Mouse (Mus musculus): ENCODE measurements around the gene Napepld. TPM values are rescaled to one million over a fixed set of nuclear protein-coding genes. Genes with fewer than 3 reads are reported as not detected.

Gene Napepld
- polyA plus RNA-seq, 1 experiment from 2014 or later = 3.6 TPM

DNA sequence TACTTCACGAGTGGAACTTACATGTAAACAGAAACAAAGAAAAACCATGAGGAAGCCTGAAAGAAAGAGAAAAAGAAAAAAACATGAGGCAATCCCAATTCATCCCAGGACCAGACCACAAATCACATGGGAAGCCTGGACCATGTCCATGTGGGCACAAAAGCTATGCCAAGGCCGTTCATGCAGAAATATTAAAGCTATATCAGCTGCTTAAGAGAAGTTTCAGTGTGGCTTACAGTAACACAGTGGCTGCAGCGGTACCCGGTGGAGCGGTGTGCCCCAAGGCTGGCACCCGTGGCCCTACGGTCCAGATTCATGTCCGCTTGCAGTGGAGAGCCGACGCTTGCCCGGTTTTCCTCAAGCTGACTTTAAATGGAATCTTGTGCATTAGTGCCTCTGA, 38.1 kb downstream of the Napepld start:
- 92% methylated on average over 11 of the region's 11 CpGs for WGBS
- Histone ChIP-seq H3K27me3 (ENCODE audit: control insufficient read depth, insufficient read depth, low read length) (no peaks in the 10 kb centered on the region), H3K27ac (ENCODE audit: low read length) (no peak overlapping the region), H3K36me3 (ENCODE audit: control insufficient read depth, insufficient read depth, low read length) (0 out of 2 replicates have a peak, but pooled peaks cover 6% of the 10 kb centered on the region), H3K4me1 (ENCODE audit: control insufficient read depth, insufficient read depth, low read length) (0 out of 2 replicates have a peak, but pooled peaks cover 5% of the 10 kb centered on the region), H3K4me2 (ENCODE audit: low read depth, low read length) (no peak overlapping the region), H3K4me3 (replicated peaks; ENCODE audit: low read length) (no peak overlapping the region), H3K9ac (ENCODE audit: low read length) (no peak overlapping the region), H3K9me3 (replicated peaks; ENCODE audit: control insufficient read depth, low read length) (no peaks in the 10 kb centered on the region)
- ATAC-seq (ENCODE audit: insufficient read depth, low FRiP score) = no peak

DNA sequence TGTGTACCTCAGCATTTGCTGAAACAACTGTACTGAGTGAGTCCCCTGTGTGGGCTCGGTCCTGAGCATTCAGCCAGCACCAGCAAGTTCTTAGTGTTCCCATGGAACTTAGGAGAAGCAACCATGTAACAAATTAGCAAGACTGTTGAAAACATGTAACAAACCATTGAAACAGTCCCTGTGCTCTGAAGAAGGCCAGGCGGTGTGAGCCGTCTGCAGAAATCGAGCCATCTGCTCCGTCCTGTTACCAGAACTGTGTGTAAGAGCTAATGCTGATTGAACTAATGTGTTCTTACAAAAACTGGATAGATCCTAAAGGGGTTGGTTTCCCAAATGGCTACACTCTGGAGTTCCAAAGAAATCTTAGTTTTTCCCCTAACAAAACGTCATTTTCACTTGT, 40.3 kb downstream of the Napepld start:
- no peak for ATAC-seq (ENCODE audit: insufficient read depth, low FRiP score)
- no peaks in the 10 kb centered on the region for H3K27me3 ChIP-seq (ENCODE audit: control insufficient read depth, insufficient read depth, low read length)
- 72% methylated on average over 6 of the region's 6 CpGs for WGBS

DNA sequence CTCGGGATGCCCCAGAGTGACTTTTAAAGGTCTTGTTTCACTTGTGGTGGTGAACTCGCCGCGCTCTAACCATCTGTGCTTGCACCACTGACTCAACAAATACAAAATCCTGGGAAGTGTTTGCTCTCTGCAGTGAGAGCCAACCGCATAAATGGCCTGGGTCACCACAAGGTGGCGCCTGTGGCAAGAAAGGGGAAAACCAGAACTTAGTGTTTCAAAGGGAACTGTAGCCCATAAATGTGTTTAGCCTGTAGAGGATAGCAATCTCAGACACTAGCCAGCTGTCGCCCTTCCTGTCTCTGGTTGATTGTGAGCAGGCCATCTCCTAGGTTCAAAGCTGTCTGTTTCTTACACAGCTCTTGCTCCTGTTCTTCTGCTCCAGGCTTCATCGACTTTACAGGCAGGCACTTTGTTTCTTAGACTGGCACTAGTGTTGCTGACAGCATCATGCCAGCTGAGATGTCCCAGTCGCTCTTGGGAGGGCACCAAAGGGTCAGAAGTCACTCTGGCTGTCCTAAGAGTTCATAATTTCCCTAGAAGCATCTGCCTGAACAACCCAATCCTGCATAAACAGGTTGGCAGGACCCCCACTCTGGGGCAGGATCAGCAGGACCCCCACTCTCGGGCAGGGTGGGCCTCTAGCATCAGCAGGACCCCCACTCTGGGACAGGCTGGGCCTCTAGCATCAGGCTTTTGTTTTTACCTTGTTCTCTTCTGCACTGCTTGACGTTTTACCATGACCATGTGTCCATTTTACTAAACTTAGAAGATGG, 42.4 kb downstream of the Napepld start:
- WGBS = 46% methylated on average over 11 of the region's 11 CpGs
- ATAC-seq (ENCODE audit: insufficient read depth, low FRiP score) = peak; percentile 80

More for the DNA sequence above, 40.3 kb downstream of the Napepld start:
- H3K9me3 ChIP-seq (replicated peaks; ENCODE audit: control insufficient read depth, low read length) = no peaks in the 10 kb centered on the region
- H3K9ac ChIP-seq (ENCODE audit: low read length) = no peak overlapping the region
- H3K4me3 ChIP-seq (replicated peaks; ENCODE audit: low read length) = no peak overlapping the region
- no peak overlapping the region for H3K4me2 ChIP-seq (ENCODE audit: low read depth, low read length)
- 0 out of 2 replicates have a peak, but pooled peaks cover 6% of the 10 kb centered on the region for H3K36me3 ChIP-seq (ENCODE audit: control insufficient read depth, insufficient read depth, low read length)
- no peak overlapping the region; the same call in 1 of the 2 replicates for H3K27ac ChIP-seq (ENCODE audit: low read length)
- 0 out of 2 replicates have a peak, but pooled peaks cover 5% of the 10 kb centered on the region for H3K4me1 ChIP-seq (ENCODE audit: control insufficient read depth, insufficient read depth, low read length)

DNA sequence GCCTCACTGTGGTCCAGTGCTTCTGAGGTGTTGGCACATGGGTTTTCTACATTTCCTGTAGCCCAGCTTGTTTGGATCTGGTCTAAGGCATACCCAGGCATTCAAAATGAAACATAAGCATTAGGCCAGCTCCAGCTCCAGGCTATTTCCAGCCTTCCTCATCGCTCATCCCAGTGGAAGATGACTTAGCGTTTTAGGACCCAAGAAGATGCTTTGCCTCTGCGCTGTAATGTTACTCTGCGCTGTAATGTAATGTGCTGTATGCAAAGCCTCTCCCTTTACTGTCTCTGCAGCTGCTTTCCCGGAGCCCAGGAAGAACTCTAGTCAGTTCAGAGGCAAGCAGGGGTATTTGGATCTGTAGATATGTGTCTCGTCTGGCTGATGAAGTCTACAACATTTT, 43.2 kb downstream of the Napepld start:
- 89% methylated on average over 6 of the region's 6 CpGs for WGBS
- Histone ChIP-seq H3K9me3 (replicated peaks; ENCODE audit: control insufficient read depth, low read length) (no peaks in the 10 kb centered on the region), H3K4me3 (replicated peaks; ENCODE audit: low read length) (no peak overlapping the region), H3K4me2 (ENCODE audit: low read depth, low read length) (no peak overlapping the region), H3K36me3 (ENCODE audit: control insufficient read depth, insufficient read depth, low read length) (peaks cover 15% of the 10 kb centered on the region; the same call in 1 of the 2 replicates), H3K27me3 (ENCODE audit: control insufficient read depth, insufficient read depth, low read length) (no peaks in the 10 kb centered on the region), H3K4me1 (ENCODE audit: control insufficient read depth, insufficient read depth, low read length) (0 out of 2 replicates have a peak, but pooled peaks cover 5% of the 10 kb centered on the region), H3K27ac (ENCODE audit: low read length) (no peak overlapping the region), H3K9ac (ENCODE audit: low read length) (no peak overlapping the region)
- no peak for ATAC-seq (ENCODE audit: insufficient read depth, low FRiP score)

More for the DNA sequence above, 42.4 kb downstream of the Napepld start:
- no peaks in the 10 kb centered on the region for H3K27me3 ChIP-seq (ENCODE audit: control insufficient read depth, insufficient read depth, low read length)
- no peaks in the 10 kb centered on the region for H3K9me3 ChIP-seq (replicated peaks; ENCODE audit: control insufficient read depth, low read length)
- H3K27ac ChIP-seq (ENCODE audit: low read length) = 0 out of 2 replicates have a peak overlapping the region, but pooled peaks have one; percentile 2
- 0 out of 2 replicates have a peak, but pooled peaks cover 5% of the 10 kb centered on the region for H3K4me1 ChIP-seq (ENCODE audit: control insufficient read depth, insufficient read depth, low read length)
- no peak overlapping the region for H3K4me3 ChIP-seq (replicated peaks; ENCODE audit: low read length)
- no peak overlapping the region for H3K4me2 ChIP-seq (ENCODE audit: low read depth, low read length)
- H3K9ac ChIP-seq (ENCODE audit: low read length) = no peak overlapping the region
- peaks cover 12% of the 10 kb centered on the region; the same call in 1 of the 2 replicates for H3K36me3 ChIP-seq (ENCODE audit: control insufficient read depth, insufficient read depth, low read length)

DNA sequence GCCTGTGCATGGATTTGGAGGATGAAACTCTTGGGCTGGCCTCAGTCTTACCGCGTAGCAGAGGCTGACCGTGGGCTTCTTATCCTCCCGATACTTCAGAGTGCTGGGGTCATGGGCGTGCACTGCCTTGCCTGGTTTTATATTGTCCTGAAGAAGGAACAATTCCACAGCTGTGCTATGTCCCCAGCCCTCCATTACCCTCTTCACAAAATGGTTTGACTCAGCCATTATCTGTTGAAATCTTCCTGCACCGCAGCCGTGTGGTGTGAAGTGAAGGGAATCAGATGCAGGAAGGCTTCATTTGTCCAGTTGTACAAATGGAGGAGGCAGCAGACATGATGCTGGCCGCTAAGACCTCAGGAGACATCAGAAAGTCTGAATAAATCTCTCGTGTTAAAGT, 44.3 kb downstream of the Napepld start:
- Histone ChIP-seq H3K9ac (ENCODE audit: low read length) (no peak overlapping the region), H3K4me3 (replicated peaks; ENCODE audit: low read length) (no peak overlapping the region), H3K27me3 (ENCODE audit: control insufficient read depth, insufficient read depth, low read length) (no peaks in the 10 kb centered on the region), H3K36me3 (ENCODE audit: control insufficient read depth, insufficient read depth, low read length) (peaks cover 19% of the 10 kb centered on the region; the same call in 1 of the 2 replicates), H3K4me1 (ENCODE audit: control insufficient read depth, insufficient read depth, low read length) (0 out of 2 replicates have a peak, but pooled peaks cover 5% of the 10 kb centered on the region), H3K9me3 (replicated peaks; ENCODE audit: control insufficient read depth, low read length) (no peaks in the 10 kb centered on the region), H3K4me2 (ENCODE audit: low read depth, low read length) (no peak overlapping the region), H3K27ac (ENCODE audit: low read length) (no peak overlapping the region)
- WGBS = 88% methylated on average over 9 of the region's 9 CpGs
- ATAC-seq (ENCODE audit: insufficient read depth, low FRiP score) = no peak

DNA sequence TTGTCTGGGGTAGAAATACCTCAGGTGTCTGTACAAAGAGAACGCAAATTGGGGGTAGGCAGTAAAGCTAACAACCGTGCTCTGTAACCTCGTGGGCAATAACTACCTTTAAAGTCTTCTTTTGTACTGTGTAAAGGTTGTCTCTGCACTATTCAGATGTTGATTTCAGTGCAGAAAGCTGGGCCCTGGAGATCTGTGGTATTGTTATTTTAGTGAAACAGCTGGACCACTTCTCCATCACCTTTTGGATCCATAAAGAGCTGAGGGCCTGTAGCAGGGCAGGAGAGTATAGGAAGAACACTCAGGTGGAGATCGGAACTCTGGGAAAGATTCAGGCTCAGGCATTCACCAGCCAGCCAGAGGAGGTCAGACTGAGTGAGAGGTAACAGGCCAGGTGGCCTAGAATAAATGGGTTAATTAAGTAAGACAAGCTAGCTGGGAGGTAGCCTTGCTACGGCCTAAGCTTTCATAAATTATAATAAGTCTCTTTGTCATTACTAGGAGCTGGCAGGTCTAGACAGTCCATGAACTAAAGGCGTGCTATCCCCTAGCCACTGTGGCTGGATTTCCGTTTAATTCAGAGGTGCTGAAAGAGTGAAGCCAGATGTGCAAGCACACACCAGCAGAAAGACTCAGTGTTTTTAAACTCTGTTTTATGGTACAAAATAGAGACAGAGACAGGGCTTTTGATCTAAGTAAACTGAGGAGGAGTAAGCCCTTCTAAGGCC, 49.1 kb downstream of the Napepld start:
- H3K27me3 ChIP-seq (ENCODE audit: control insufficient read depth, insufficient read depth, low read length) = no peaks in the 10 kb centered on the region
- H3K4me1 ChIP-seq (ENCODE audit: control insufficient read depth, insufficient read depth, low read length) = 0 out of 2 replicates have a peak, but pooled peaks cover 4% of the 10 kb centered on the region
- peaks cover 20% of the 10 kb centered on the region for H3K36me3 ChIP-seq (ENCODE audit: control insufficient read depth, insufficient read depth, low read length)
- WGBS = 77% methylated on average over 7 of the region's 7 CpGs
- H3K4me2 ChIP-seq (ENCODE audit: low read depth, low read length) = no peak overlapping the region
- H3K9me3 ChIP-seq (replicated peaks; ENCODE audit: control insufficient read depth, low read length) = no peaks in the 10 kb centered on the region
- no peak for ATAC-seq (ENCODE audit: insufficient read depth, low FRiP score)
- H3K9ac ChIP-seq (ENCODE audit: low read length) = no peak overlapping the region
- H3K27ac ChIP-seq (ENCODE audit: low read length) = no peak overlapping the region
- H3K4me3 ChIP-seq (replicated peaks; ENCODE audit: low read length) = no peak overlapping the region

DNA sequence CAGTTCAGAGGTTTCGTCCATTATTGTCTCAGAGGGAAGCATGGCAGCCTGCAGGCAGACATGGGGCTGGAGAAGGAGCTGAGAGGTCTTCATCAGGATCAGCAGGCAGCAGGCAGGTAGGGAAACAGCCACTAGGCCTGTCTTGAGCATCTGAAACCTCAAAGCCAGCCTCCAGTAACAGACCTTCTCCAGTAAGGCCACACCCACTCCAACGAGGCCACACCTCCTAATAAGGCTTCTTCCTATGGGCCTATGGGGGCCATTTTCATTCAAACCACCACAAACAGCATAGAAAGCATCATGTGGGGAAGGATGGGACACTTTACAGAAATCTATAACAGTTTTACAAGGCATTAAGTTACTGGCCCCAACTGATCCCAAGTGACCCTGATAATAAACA, 50.5 kb downstream of the Napepld start:
- Histone ChIP-seq H3K27me3 (ENCODE audit: control insufficient read depth, insufficient read depth, low read length) (no peaks in the 10 kb centered on the region), H3K4me1 (ENCODE audit: control insufficient read depth, insufficient read depth, low read length) (peaks cover 12% of the 10 kb centered on the region), H3K4me2 (ENCODE audit: low read depth, low read length) (no peak overlapping the region), H3K4me3 (replicated peaks; ENCODE audit: low read length) (no peak overlapping the region), H3K9ac (ENCODE audit: low read length) (no peak overlapping the region), H3K9me3 (replicated peaks; ENCODE audit: control insufficient read depth, low read length) (no peaks in the 10 kb centered on the region), H3K27ac (ENCODE audit: low read length) (no peak overlapping the region), H3K36me3 (ENCODE audit: control insufficient read depth, insufficient read depth, low read length) (peaks cover 20% of the 10 kb centered on the region)
- no peak for ATAC-seq (ENCODE audit: insufficient read depth, low FRiP score)
- WGBS = 73% methylated on average over 2 of the region's 2 CpGs

DNA sequence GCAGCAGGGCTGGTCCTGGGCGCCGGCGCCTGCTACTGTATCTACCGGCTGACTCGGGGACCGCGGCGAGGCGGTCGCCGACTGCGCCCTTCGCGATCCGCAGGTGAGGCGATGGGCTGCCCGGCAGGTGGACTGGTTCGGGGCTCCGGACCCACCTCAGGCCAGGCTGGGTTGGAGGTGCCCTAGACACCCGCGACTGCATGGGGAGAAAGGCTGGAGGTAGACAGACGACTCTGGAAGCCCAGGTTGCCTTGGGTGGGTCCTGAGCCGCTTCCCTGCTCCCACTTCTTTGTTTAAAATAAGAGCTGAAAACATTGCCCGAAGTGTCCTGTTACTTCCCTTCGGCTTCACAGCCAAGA, 55.1 kb downstream of the Napepld start:
- peak overlapping the region; percentile 65 for H3K4me2 ChIP-seq (ENCODE audit: low read depth, low read length)
- peak overlapping the region; percentile 87 for H3K27ac ChIP-seq (ENCODE audit: low read length)
- H3K9ac ChIP-seq (ENCODE audit: low read length) = peak overlapping the region; percentile 84
- no peaks in the 10 kb centered on the region for H3K9me3 ChIP-seq (replicated peaks; ENCODE audit: control insufficient read depth, low read length)
- 0% methylated on average over 25 of the region's 25 CpGs for WGBS
- no peak for ATAC-seq (ENCODE audit: insufficient read depth, low FRiP score)
- H3K4me1 ChIP-seq (ENCODE audit: control insufficient read depth, insufficient read depth, low read length) = peaks cover 18% of the 10 kb centered on the region
- H3K27me3 ChIP-seq (ENCODE audit: control insufficient read depth, insufficient read depth, low read length) = no peaks in the 10 kb centered on the region
- peak overlapping the region; percentile 88 for H3K4me3 ChIP-seq (replicated peaks; ENCODE audit: low read length)
- peaks cover 6% of the 10 kb centered on the region; the same call in 1 of the 2 replicates for H3K36me3 ChIP-seq (ENCODE audit: control insufficient read depth, insufficient read depth, low read length)
